Mouse (Mus musculus) ES-E14 (cell line): ENCODE measurements around the gene Vwce.

Source experiments
- CHD2 ChIP-seq: IDR thresholded peaks from 2 replicates; pipeline ENCODE4 v1.6.1; 2014; ENCODE audit warnings: mild to moderate bottlenecking, low read depth, low read length, inconsistent platforms
- HCFC1 ChIP-seq: IDR thresholded peaks from 2 replicates; pipeline ENCODE4 v1.6.1; 2012; ENCODE audit warnings: low read length, inconsistent platforms, borderline replicate concordance; ENCODE audit not compliant: insufficient read depth
- ZC3H11A ChIP-seq: IDR thresholded peaks from 2 replicates; pipeline ENCODE4 v1.6.1; 2012; ENCODE audit warnings: low read depth, mild to moderate bottlenecking, inconsistent platforms, low read length, borderline replicate concordance

- TF ChIP-seq HCFC1 (no peak), ZC3H11A (no peak), CHD2 (no peak)
Observed at GRCm38 (mm10) chr19:10715476-10715875, 81.5 kb downstream of the Vwce start.
